Mouse (Mus musculus): ENCODE data around the gene Zdhhc21. TPM values are rescaled to one million over a fixed set of nuclear protein-coding genes. Genes with fewer than 3 reads are reported as not detected.

The Zdhhc21 gene
- polyA plus RNA-seq, 1 experiment from 2014 or later = 20.2 TPM

DNA sequence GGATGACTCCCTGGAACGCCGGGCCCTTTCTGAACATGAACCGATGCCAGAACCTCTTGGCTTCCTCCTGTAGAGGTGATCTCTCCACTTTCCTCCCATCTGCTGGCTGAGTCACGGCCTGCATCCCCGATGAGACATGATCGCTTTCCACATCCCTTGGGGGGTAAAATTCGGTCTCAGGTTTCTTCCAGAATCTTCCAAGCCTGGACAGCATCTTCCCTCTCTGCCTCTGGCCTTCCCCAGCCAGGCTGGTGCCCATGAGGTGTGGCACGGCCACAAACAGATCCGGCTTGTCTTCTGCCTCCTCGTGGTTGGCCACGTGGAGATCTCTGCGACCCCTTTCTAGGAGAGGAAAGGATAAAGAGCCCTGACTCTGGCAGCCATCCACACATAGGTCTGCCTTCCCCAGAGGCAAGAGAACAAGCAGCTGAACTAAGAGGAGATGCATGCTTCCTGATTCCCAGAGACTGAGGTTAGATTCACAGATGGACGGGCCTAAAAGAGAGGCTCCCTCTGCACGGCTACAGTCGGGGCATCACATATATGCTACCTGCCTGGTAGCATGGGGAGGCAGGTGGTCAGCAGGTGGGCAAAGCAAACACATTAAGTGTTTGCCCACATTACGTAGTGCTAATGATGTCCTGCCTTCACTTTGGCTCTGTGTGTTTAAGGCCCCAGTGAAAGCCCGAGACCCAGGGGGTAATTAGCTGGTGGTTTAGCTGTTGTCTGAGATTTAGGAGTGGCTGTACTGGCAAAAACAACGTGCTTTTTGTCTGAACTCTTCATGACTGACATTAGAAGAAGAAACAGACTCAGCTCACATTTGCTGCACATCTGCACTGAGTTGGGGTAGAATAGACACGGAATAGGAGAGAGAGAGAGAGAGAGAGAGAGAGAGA, 25.1 kb upstream of the Zdhhc21 start, which contains the start of gene Cer1:
Gene Cer1 (minus strand): TSS at position 513 of the 899 bp plus-strand sequence.
- H3K27me3 ChIP-seq (ENCODE audit: control insufficient read depth, insufficient read depth, low read length) = no peaks in the 10 kb centered on the region
- no peaks in the 10 kb centered on the region for H3K9me3 ChIP-seq (ENCODE audit: control insufficient read depth, low read depth, low read length)
- peaks cover 8% of the 10 kb centered on the region; the same call in 1 of the 2 replicates for H3K4me1 ChIP-seq (ENCODE audit: control insufficient read depth, insufficient read depth, low read length)
- H3K4me3 ChIP-seq (ENCODE audit: low read depth, low read length) = no peak within 1 kb of the TSS
- no peaks in the 10 kb centered on the region for H3K36me3 ChIP-seq (ENCODE audit: control insufficient read depth, insufficient read depth, low read length)
- 62% methylated on average over 18 of the region's 19 CpGs for WGBS
- no peak within 1 kb of the TSS; the same call in 1 of the 2 replicates for H3K27ac ChIP-seq (ENCODE audit: low read length)
- H3K4me2 ChIP-seq (replicated peaks; ENCODE audit: low read depth, low read length) = no peak within 1 kb of the TSS
- no peak within 1 kb of the TSS for H3K9ac ChIP-seq (replicated peaks; ENCODE audit: low read depth, low read length)
- ATAC-seq (ENCODE audit: insufficient number of reproducible peaks, insufficient read depth, low FRiP score, low read depth) = no peak

DNA sequence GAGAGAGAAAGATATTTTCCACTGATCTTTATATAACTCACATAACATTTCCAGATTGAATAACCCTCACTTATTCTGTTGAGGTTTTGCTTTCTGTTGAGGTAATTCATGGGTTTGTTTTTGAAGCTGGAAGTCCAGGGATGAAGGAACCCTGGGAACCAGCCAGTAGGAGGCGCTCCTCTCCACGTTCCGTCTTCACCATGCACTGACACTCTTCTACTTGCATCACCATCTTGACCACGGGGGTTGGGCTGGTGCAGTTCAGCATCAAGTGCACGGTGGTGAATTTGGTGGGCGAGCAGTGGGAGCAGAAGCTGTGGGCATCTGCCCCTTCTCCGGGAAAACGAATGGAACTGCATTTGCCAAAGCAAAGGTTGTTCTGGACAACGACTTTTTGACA, 22.7 kb upstream of the Zdhhc21 start:
- H3K9me3 ChIP-seq (ENCODE audit: control insufficient read depth, low read depth, low read length) = no peaks in the 10 kb centered on the region
- no peaks in the 10 kb centered on the region for H3K36me3 ChIP-seq (ENCODE audit: control insufficient read depth, insufficient read depth, low read length)
- ATAC-seq (ENCODE audit: insufficient number of reproducible peaks, insufficient read depth, low FRiP score, low read depth) = no peak
- 0 out of 2 replicates have a peak, but pooled peaks cover 4% of the 10 kb centered on the region for H3K4me1 ChIP-seq (ENCODE audit: control insufficient read depth, insufficient read depth, low read length)
- no peak overlapping the region for H3K4me3 ChIP-seq (ENCODE audit: low read depth, low read length)
- no peak overlapping the region for H3K4me2 ChIP-seq (replicated peaks; ENCODE audit: low read depth, low read length)
- no peak overlapping the region for H3K27ac ChIP-seq (ENCODE audit: low read length)
- 81% methylated on average over 9 of the region's 9 CpGs for WGBS
- H3K27me3 ChIP-seq (ENCODE audit: control insufficient read depth, insufficient read depth, low read length) = no peaks in the 10 kb centered on the region
- H3K9ac ChIP-seq (replicated peaks; ENCODE audit: low read depth, low read length) = no peak overlapping the region

DNA sequence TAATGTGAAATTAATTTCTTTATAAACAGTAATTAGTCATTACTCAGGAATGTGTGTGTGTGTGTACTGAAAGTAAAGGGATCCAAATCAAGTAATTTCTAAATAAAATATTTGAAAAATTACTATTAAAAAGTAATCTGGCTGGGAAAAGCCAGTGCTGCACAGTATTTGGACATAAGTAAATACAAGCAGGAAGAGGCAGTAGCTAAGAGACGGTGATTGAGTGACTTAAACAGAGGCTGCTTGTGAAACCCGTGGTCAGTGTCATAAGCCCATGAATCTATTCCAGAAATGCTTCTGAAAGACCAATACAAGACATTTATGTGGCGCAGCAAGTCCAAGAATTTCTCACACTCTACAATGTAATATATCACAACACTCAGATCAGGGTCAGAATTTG, 21.6 kb upstream of the Zdhhc21 start:
- Histone ChIP-seq H3K27me3 (ENCODE audit: control insufficient read depth, insufficient read depth, low read length) (no peaks in the 10 kb centered on the region), H3K4me3 (ENCODE audit: low read depth, low read length) (no peak overlapping the region), H3K36me3 (ENCODE audit: control insufficient read depth, insufficient read depth, low read length) (no peaks in the 10 kb centered on the region), H3K27ac (ENCODE audit: low read length) (no peak overlapping the region), H3K9ac (replicated peaks; ENCODE audit: low read depth, low read length) (no peak overlapping the region), H3K4me1 (ENCODE audit: control insufficient read depth, insufficient read depth, low read length) (0 out of 2 replicates have a peak, but pooled peaks cover 4% of the 10 kb centered on the region), H3K4me2 (replicated peaks; ENCODE audit: low read depth, low read length) (no peak overlapping the region), H3K9me3 (ENCODE audit: control insufficient read depth, low read depth, low read length) (no peaks in the 10 kb centered on the region)
- no peak for ATAC-seq (ENCODE audit: insufficient number of reproducible peaks, insufficient read depth, low FRiP score, low read depth)
- 69% methylated on average over 3 of the region's 3 CpGs for WGBS

DNA sequence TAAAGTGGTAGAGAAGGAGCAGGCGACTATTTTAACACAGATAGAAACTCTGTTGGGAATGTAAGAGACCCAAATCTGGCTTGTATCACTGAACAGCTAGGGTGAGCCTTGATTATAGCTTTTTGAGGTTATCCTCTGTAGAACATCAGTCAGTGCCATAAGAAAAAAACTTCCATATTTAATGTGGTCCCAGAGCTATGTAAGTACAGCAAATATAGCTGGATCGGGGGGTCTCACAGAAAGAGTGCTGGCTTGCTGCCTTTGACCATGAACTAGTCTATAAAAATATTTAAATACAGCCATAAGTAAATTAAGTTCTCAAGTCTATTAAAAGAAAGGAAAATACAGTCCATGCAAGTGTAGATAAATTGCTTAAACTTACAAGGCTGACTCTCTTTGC, 20.5 kb upstream of the Zdhhc21 start:
- Histone ChIP-seq H3K4me1 (ENCODE audit: control insufficient read depth, insufficient read depth, low read length) (0 out of 2 replicates have a peak, but pooled peaks cover 4% of the 10 kb centered on the region), H3K36me3 (ENCODE audit: control insufficient read depth, insufficient read depth, low read length) (no peaks in the 10 kb centered on the region), H3K27me3 (ENCODE audit: control insufficient read depth, insufficient read depth, low read length) (no peaks in the 10 kb centered on the region), H3K4me3 (ENCODE audit: low read depth, low read length) (no peak overlapping the region), H3K9me3 (ENCODE audit: control insufficient read depth, low read depth, low read length) (no peaks in the 10 kb centered on the region), H3K9ac (replicated peaks; ENCODE audit: low read depth, low read length) (no peak overlapping the region), H3K27ac (ENCODE audit: low read length) (no peak overlapping the region), H3K4me2 (replicated peaks; ENCODE audit: low read depth, low read length) (no peak overlapping the region)
- no peak for ATAC-seq (ENCODE audit: insufficient number of reproducible peaks, insufficient read depth, low FRiP score, low read depth)
- WGBS = 64% methylated on average over 2 of the region's 2 CpGs

DNA sequence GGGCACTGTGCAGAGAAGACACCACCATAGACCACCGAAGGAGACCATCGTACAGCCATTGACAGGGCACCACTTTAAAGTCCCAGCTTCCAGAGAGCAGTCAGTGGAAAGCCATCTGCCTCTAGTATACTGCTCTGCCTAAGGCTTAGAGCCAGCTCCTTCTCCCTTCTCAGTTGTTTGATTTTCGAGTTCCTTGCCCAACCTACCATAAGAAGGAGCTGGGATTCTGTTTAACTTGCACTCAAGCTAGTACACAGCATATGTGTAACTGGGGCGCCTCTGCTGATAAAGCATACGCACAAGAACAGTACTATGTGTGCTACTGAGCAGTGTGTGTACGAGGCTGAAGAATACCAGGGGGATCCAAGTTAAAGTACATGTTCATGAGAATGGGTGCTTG, 19.4 kb upstream of the Zdhhc21 start:
- H3K4me3 ChIP-seq (ENCODE audit: low read depth, low read length) = no peak overlapping the region
- H3K36me3 ChIP-seq (ENCODE audit: control insufficient read depth, insufficient read depth, low read length) = no peaks in the 10 kb centered on the region
- no peak overlapping the region for H3K9ac ChIP-seq (replicated peaks; ENCODE audit: low read depth, low read length)
- ATAC-seq (ENCODE audit: insufficient number of reproducible peaks, insufficient read depth, low FRiP score, low read depth) = no peak
- no peaks in the 10 kb centered on the region for H3K27me3 ChIP-seq (ENCODE audit: control insufficient read depth, insufficient read depth, low read length)
- no peak overlapping the region for H3K27ac ChIP-seq (ENCODE audit: low read length)
- H3K4me2 ChIP-seq (replicated peaks; ENCODE audit: low read depth, low read length) = no peak overlapping the region
- H3K4me1 ChIP-seq (ENCODE audit: control insufficient read depth, insufficient read depth, low read length) = 0 out of 2 replicates have a peak, but pooled peaks cover 4% of the 10 kb centered on the region
- WGBS = 69% methylated on average over 6 of the region's 6 CpGs
- H3K9me3 ChIP-seq (ENCODE audit: control insufficient read depth, low read depth, low read length) = no peaks in the 10 kb centered on the region

DNA sequence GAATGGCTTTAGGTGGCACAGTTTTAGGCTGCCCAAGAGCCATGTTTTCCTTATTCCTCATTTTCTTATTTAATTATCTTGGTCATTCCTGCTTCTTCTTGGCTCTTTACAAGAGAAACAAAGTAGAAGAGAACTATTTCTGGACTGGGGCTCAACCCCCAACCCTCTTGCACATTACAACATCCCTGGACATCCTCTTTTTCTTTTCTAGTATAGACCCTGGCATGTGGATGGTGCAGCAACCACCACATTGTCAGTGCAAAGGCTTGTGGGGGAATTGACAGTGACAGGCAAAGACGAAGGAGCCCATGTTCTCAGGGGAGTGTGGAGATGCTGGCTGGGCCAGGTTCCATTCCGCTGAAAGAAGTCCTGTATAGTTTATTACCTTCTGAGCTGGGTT, 16.9 kb upstream of the Zdhhc21 start:
- H3K4me3 ChIP-seq (ENCODE audit: low read depth, low read length) = no peak overlapping the region
- no peak overlapping the region for H3K9ac ChIP-seq (replicated peaks; ENCODE audit: low read depth, low read length)
- H3K4me1 ChIP-seq (ENCODE audit: control insufficient read depth, insufficient read depth, low read length) = peaks cover 22% of the 10 kb centered on the region
- no peaks in the 10 kb centered on the region for H3K36me3 ChIP-seq (ENCODE audit: control insufficient read depth, insufficient read depth, low read length)
- no peak for ATAC-seq (ENCODE audit: insufficient number of reproducible peaks, insufficient read depth, low FRiP score, low read depth)
- H3K4me2 ChIP-seq (replicated peaks; ENCODE audit: low read depth, low read length) = no peak overlapping the region
- H3K27ac ChIP-seq (ENCODE audit: low read length) = no peak overlapping the region
- no peaks in the 10 kb centered on the region for H3K9me3 ChIP-seq (ENCODE audit: control insufficient read depth, low read depth, low read length)
- H3K27me3 ChIP-seq (ENCODE audit: control insufficient read depth, insufficient read depth, low read length) = no peaks in the 10 kb centered on the region
- WGBS = 91% methylated on average over 2 of the region's 2 CpGs

DNA sequence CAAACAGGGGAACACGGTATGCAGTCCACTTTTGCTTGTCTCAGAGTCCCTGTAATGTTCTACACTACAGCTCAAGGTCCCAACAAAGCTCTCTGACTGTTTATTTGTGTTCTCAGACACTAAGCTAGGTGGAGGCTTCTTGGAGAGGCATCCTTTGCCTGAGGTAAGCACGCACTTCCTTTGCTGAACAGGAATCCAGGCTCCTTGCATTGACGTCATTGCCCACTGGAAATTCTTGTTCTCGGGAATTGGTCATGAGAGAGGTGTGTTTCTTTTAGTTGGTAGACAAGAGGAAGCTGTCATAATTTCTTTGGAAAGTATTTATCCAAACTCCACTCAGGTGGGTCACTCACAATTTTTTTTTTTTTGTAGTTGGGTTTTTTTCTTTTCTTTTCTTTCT, 15.8 kb upstream of the Zdhhc21 start:
- no peak for ATAC-seq (ENCODE audit: insufficient number of reproducible peaks, insufficient read depth, low FRiP score, low read depth)
- H3K27me3 ChIP-seq (ENCODE audit: control insufficient read depth, insufficient read depth, low read length) = no peaks in the 10 kb centered on the region
- no peak overlapping the region for H3K9ac ChIP-seq (replicated peaks; ENCODE audit: low read depth, low read length)
- H3K4me2 ChIP-seq (replicated peaks; ENCODE audit: low read depth, low read length) = no peak overlapping the region
- H3K9me3 ChIP-seq (ENCODE audit: control insufficient read depth, low read depth, low read length) = no peaks in the 10 kb centered on the region
- H3K4me1 ChIP-seq (ENCODE audit: control insufficient read depth, insufficient read depth, low read length) = peaks cover 18% of the 10 kb centered on the region
- no peak overlapping the region for H3K4me3 ChIP-seq (ENCODE audit: low read depth, low read length)
- WGBS = 63% methylated on average over 4 of the region's 4 CpGs
- no peaks in the 10 kb centered on the region for H3K36me3 ChIP-seq (ENCODE audit: control insufficient read depth, insufficient read depth, low read length)
- H3K27ac ChIP-seq (ENCODE audit: low read length) = no peak overlapping the region

DNA sequence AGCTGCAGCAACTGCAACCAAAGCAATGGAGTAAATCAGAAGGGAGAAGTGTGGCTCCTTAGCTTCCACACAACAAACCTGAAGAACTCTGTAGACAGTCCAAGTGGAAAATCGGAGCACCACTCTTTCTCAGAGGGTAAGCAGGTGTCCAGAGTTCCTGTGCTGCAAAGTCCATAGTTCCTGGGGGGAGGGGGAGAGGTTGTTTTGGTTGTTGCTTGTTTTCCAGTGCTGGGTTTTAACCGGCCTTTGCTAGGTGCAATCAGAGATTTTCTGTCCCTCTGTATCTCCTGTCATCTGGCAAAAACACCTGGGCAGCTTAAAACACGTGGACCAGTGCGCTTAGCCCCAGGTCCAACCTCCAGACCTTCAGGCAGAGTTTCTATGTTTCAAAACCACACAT, 15.0 kb upstream of the Zdhhc21 start:
- no peak for ATAC-seq (ENCODE audit: insufficient number of reproducible peaks, insufficient read depth, low FRiP score, low read depth)
- H3K4me1 ChIP-seq (ENCODE audit: control insufficient read depth, insufficient read depth, low read length) = peaks cover 17% of the 10 kb centered on the region
- H3K4me3 ChIP-seq (ENCODE audit: low read depth, low read length) = no peak overlapping the region
- WGBS = 61% methylated on average over 4 of the region's 4 CpGs
- no peak overlapping the region for H3K27ac ChIP-seq (ENCODE audit: low read length)
- no peaks in the 10 kb centered on the region for H3K36me3 ChIP-seq (ENCODE audit: control insufficient read depth, insufficient read depth, low read length)
- no peak overlapping the region for H3K9ac ChIP-seq (replicated peaks; ENCODE audit: low read depth, low read length)
- H3K4me2 ChIP-seq (replicated peaks; ENCODE audit: low read depth, low read length) = no peak overlapping the region
- no peaks in the 10 kb centered on the region for H3K27me3 ChIP-seq (ENCODE audit: control insufficient read depth, insufficient read depth, low read length)
- H3K9me3 ChIP-seq (ENCODE audit: control insufficient read depth, low read depth, low read length) = no peaks in the 10 kb centered on the region
